Mouse (Mus musculus) lung, embryonic 16.5 days (tissue): ENCODE measurements around the gene Ppp1r15a. TPM values are rescaled to one million over a fixed set of nuclear protein-coding genes. Genes with fewer than 3 reads are reported as not detected.
"Not testable (repeated sequence)": the region's sequence is repeated elsewhere in the genome, so short reads cannot be mapped to it uniquely, and the experiment has no call there.

ENCODE experiments used
- ATAC-seq: fragments of 200-750 bp; cut with Nextera tagmentation; 2 replicates; pipeline ENCODE4 v1.8.0; 2017; ENCODE audit warnings: low read depth, mild to moderate bottlenecking, moderate library complexity
- H3K27ac ChIP-seq: fragments of 300-500 bp; sonication (generic); 2 replicates; pipeline ENCODE4 v1.5.1; 2014; ENCODE audit warnings: mild to moderate bottlenecking, control low read depth, low read length
- H3K27me3 ChIP-seq: fragments of 300-500 bp; sonication (generic); 2 replicates; pipeline ENCODE4 v1.6.1; 2014; ENCODE audit warnings: low read depth, low read length, mixed read lengths; ENCODE audit not compliant: control insufficient read depth, insufficient read depth
- H3K36me3 ChIP-seq: fragments of 300-500 bp; sonication (generic); 2 replicates; pipeline ENCODE4 v1.6.1; 2014; ENCODE audit warnings: low read length; ENCODE audit not compliant: control insufficient read depth, insufficient read depth
- H3K4me1 ChIP-seq: fragments of 300-500 bp; sonication (generic); replicated peaks from 2 replicates; pipeline ENCODE4 v1.6.1; 2014; ENCODE audit warnings: low read length, mixed read lengths; ENCODE audit not compliant: control insufficient read depth, insufficient read depth
- H3K4me2 ChIP-seq: fragments of 300-500 bp; sonication (generic); 2 replicates; pipeline ENCODE4 v1.6.1; 2014; ENCODE audit warnings: low read depth, low read length, control low read depth
- H3K4me3 ChIP-seq: fragments of 300-500 bp; sonication (generic); 2 replicates; pipeline ENCODE4 v1.5.1; 2014; ENCODE audit warnings: mild to moderate bottlenecking, low read length, control low read depth
- H3K9ac ChIP-seq: fragments of 300-500 bp; sonication (generic); 2 replicates; pipeline ENCODE4 v1.6.1; 2014; ENCODE audit warnings: low read length, control low read depth
- H3K9me3 ChIP-seq: fragments of 300-500 bp; sonication (generic); 2 replicates; pipeline ENCODE4 v1.6.1; 2016; ENCODE audit warnings: low read length; ENCODE audit not compliant: control insufficient read depth
- WGBS: fragments of 180-500 bp; shearing (Covaris S2); extraction: QIAGEN DNeasy Blood & Tissue Kit; methylation state at CpG from one replicate; pipeline ENCODE4 v1.1.7; 2014; 5-methylcytosine and 5-hydroxymethylcytosine counted together
- polyA plus RNA-seq: library from polyadenylated mRNA; unstranded; fragments of >200 nt; fragmentation: Nextera tagmentation; extraction: Ambion mirVana; gene quantifications from 2 replicates; pipeline ENCODE4 v1.2.1, GENCODE M21; 2015

Gene Ppp1r15a
- polyA plus RNA-seq, 1 experiment from 2014 or later = 22.4 TPM

DNA sequence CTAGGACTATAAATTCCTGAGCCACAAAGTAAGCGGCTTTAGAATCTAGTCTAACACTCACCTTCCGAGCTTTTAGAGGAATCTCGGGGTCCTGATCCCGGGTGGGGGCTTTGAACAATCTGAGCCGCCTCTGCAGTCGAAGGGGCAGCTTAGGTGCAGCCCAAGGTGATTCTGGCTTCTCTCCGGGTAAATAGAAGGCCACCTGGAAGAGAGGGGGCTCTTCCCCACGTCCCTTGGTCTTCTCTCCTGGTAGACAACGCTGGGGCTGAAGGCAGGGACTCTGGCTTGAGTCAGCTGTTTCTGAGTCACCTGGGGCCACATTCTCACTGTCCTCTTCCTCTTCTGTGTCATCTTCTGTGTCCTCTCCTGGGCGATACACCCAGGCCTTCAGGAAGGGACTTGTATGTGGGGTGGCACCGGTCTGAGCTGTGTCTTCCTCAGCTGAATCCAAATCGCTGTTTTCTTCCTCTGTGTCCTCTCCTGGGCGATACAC, 2.3 kb downstream of the Ppp1r15a start:
- no peak overlapping the region for H3K4me3 ChIP-seq
- no peak overlapping the region for H3K27ac ChIP-seq
- ATAC-seq = no peak
- H3K4me1 ChIP-seq = peaks cover 20% of the 10 kb centered on the region
- no peak overlapping the region for H3K9ac ChIP-seq
- H3K4me2 ChIP-seq = no peak overlapping the region
- peaks cover 5% of the 10 kb centered on the region; the same call in 1 of the 2 replicates for H3K36me3 ChIP-seq
- H3K9me3 ChIP-seq = no peaks in the 10 kb centered on the region
- H3K27me3 ChIP-seq = no peaks in the 10 kb centered on the region
- 75% methylated on average over 12 of the region's 13 CpGs for WGBS

DNA sequence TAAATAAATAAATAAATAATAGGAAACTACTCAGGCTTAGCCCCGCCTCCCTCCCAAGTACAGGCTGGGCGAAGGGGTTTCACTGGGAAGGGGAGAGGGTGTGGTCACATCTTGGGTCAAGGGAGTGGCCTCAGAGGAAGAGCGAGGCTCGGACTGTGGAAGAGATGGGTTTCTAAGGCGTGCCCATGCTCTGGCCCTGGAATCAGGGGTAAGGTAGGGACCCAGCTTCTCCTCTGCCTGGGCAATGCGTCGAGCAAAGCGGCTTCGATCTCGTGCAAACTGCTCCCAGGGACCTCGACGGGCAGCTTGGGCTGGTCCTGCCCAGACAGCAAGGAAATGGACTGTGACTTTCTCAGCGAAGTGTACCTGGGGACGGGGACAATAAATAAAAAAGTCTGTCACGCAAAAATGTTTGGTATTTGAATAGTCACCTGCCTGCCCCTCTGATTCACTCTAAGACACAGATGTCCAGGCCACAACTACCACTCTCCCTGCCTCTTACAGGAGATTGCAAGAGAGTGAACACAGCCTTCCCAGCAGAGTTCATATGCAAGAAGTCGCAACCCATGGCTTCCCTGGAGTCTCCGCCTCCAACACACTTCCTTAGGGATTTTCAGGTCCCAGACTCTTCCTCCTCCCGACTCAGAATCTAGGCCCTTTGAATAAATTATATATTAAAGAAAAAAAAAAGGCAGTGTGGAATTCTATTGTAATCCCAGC, 3.0 kb downstream of the Ppp1r15a start:
- Histone ChIP-seq H3K9ac (no peak overlapping the region), H3K36me3 (peaks cover 5% of the 10 kb centered on the region; the same call in 1 of the 2 replicates), H3K4me2 (0 out of 2 replicates have a peak overlapping the region, but pooled peaks have one; percentile 12), H3K27ac (peak overlapping the region; percentile 30; the same call in 1 of the 2 replicates), H3K4me1 (peaks cover 20% of the 10 kb centered on the region), H3K4me3 (no peak overlapping the region), H3K9me3 (no peaks in the 10 kb centered on the region), H3K27me3 (no peaks in the 10 kb centered on the region)
- 69% methylated on average over 18 of the region's 18 CpGs for WGBS
- no peak for ATAC-seq

DNA sequence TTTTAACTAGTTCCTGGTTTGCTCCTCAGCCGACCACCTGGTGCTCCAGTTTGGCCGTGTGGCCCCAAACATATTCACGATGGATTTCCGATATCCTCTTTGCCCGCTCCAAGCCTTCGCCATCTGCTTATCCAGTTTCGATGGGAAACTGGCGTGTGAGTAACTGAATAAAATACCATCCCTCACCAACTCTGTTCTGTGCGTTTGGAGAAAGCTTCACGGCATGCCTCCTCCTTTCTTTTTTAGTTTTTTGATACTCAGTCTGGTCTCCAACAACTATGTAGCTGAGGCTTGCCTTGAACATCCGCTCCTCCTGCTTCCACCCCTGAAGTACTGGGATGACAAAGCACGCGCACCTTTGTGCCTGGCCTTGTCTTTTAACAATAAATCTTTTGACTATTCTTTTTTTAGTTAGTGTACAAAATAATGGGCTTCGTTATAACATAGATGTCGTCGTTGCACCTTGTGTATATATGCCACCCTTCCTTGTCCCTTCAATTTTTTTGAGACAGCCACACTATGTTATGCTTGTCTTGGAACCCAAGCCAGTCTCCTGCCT, 3.8 kb downstream of the Ppp1r15a start:
- Histone ChIP-seq H3K36me3 (peaks cover 5% of the 10 kb centered on the region; the same call in 1 of the 2 replicates), H3K27me3 (no peaks in the 10 kb centered on the region), H3K27ac (no peak overlapping the region), H3K4me3 (peak overlapping the region; percentile 60), H3K9ac (peak overlapping the region; percentile 74), H3K4me1 (peaks cover 20% of the 10 kb centered on the region), H3K4me2 (peak overlapping the region; percentile 56), H3K9me3 (no peaks in the 10 kb centered on the region)
- 56% methylated on average over 16 of the region's 16 CpGs for WGBS
- no peak for ATAC-seq

DNA sequence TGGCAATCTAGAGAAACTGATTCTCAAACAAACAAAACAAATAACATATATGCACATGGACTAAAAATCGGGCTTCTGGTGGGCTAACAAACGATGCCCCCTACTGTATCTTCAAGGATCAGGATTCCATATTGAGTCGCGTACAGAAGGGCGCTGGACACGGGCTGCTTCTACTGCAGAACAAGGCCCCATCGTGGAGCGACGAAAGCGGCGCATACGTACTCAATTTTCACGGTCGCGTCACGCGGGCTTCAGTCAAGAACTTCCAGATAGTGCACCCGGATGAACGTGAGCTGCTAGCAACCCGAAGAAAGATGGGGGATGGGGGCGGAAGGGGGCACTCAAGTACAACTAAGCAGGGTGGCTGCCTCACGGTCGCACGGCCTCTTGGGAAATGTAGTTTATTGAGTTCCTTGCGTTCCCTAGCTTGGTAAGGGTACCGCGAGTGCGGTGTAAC, 4.3 kb downstream of the Ppp1r15a start:
- peak; percentile 69 for ATAC-seq
- Histone ChIP-seq H3K27me3 (no peaks in the 10 kb centered on the region), H3K36me3 (peaks cover 5% of the 10 kb centered on the region; the same call in 1 of the 2 replicates), H3K4me3 (peak overlapping the region; percentile 60), H3K9me3 (no peaks in the 10 kb centered on the region), H3K27ac (peak overlapping the region; percentile 90), H3K4me2 (peak overlapping the region; percentile 56), H3K4me1 (peaks cover 20% of the 10 kb centered on the region), H3K9ac (peak overlapping the region; percentile 74)
- 1% methylated on average over 28 of the region's 28 CpGs for WGBS

DNA sequence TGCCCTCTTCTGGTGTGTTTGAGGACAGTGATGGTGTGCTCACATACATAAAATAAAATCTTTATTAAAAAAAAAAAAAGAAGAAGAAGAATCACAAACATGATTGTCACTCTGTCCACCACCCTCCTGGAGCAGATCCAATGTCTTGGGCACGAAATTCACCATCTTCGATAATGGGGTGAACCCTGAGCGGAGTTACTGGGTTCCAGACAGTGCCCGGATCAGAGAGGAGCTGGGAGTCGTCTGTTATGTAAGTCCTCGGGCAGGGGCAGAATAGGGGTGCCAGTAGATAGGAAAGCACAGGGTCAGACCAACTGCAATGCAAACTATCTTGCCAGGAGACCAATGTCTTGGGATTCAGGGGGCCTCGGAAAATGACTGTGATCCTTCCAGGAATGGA, 5.5 kb downstream of the Ppp1r15a start:
- Histone ChIP-seq H3K4me1 (peaks cover 20% of the 10 kb centered on the region), H3K4me2 (no peak overlapping the region), H3K9ac (no peak overlapping the region), H3K4me3 (no peak overlapping the region), H3K9me3 (no peaks in the 10 kb centered on the region), H3K27me3 (no peaks in the 10 kb centered on the region), H3K27ac (no peak overlapping the region), H3K36me3 (peaks cover 5% of the 10 kb centered on the region; the same call in 1 of the 2 replicates)
- WGBS = 92% methylated on average over 7 of the region's 7 CpGs
- no peak for ATAC-seq

DNA sequence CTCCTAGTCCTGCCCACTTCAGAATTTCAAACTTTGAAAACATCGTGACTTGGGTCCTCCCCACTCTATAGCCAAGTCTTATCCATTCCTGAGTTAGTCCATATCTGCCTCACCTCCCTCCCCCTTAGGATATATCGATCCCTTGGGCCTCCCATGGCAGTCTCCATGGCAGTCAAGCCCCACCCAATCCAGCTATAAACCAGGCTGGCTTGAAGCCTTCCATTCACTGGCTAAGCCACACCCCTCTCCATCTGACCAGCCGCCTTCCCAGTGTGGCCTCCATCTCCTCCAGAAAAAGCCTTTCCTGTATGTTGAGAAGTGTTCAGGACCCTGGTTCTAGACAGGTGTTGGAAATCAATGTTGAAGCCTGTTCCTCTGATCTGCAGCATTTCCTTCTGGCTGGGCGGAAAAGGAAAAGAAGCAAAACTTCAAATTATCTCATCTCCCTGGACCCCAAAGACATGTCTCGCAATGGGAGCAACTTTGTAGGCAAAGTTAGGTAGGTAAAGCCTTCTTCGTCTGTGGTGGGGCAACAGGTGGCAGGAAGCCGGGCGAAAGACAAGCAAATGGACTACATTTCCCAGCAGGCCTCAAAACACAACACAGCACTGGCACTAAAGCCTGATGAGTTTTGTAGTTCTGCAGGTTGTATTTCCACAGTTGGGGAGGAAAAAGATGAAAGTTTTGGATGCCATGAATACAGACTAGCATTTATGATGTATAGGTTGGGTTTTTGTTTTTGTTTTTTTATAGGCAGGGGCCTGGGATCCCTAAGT, 6.5 kb downstream of the Ppp1r15a start:
- Histone ChIP-seq H3K4me1 (peaks cover 13% of the 10 kb centered on the region), H3K27ac (no peak overlapping the region), H3K4me2 (no peak overlapping the region), H3K27me3 (no peaks in the 10 kb centered on the region), H3K36me3 (peaks cover 5% of the 10 kb centered on the region; the same call in 1 of the 2 replicates), H3K9me3 (no peaks in the 10 kb centered on the region), H3K9ac (no peak overlapping the region), H3K4me3 (no peak overlapping the region)
- WGBS = 71% methylated on average over 8 of the region's 8 CpGs
- ATAC-seq = no peak

DNA sequence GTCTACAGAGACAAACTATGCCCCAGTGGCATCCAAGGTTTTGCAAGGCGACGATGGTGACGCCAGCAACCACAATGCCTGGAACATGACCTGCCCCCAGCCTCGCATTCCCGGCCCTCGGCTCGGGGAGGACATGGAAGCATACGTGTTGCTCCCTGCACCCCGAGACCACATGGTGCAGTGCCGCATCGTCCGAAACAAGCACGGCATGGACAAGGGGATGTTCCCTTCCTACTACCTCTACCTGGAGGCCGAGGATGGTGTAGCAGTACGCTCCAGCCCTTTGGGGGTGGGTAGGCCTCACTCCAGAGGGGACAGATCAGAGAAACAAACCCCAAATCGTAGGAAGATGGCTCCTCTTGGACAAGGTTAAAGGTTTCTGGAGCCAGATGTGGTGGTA, 7.5 kb downstream of the Ppp1r15a start:
- Histone ChIP-seq H3K4me2 (no peak overlapping the region), H3K27me3 (no peaks in the 10 kb centered on the region), H3K9me3 (no peaks in the 10 kb centered on the region), H3K9ac (no peak overlapping the region), H3K4me3 (no peak overlapping the region), H3K27ac (no peak overlapping the region), H3K4me1 (peaks cover 10% of the 10 kb centered on the region; the same call in 1 of the 2 replicates), H3K36me3 (peaks cover 5% of the 10 kb centered on the region; the same call in 1 of the 2 replicates)
- WGBS = 85% methylated on average over 16 of the region's 16 CpGs
- no peak for ATAC-seq

DNA sequence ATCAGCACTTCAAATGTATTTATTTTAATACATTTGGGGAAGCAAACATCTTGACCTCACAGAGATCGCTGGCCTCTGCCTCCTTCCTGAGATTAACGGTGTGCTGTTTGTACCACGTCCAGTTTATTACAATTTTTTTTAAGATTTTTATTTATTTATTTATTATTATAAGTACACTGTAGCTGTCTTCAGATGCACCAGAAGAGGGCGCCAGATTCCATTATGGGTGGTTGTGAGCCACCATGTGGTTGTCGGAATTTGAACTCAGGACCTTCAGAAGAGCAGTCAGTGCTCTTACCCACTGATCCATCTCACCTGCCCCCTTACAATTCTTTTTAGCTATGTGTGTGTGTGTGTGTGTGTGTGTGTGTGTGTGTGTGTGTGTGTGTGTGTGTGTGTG, 9.2 kb downstream of the Ppp1r15a start:
- H3K9ac ChIP-seq, ATAC-seq, H3K27ac ChIP-seq, H3K4me1 ChIP-seq, H3K4me3 ChIP-seq, H3K9me3 ChIP-seq, H3K27me3 ChIP-seq, H3K36me3 ChIP-seq, H3K4me2 ChIP-seq: not testable (repeated sequence)
- 66% methylated on average over 5 of the region's 5 CpGs for WGBS

DNA sequence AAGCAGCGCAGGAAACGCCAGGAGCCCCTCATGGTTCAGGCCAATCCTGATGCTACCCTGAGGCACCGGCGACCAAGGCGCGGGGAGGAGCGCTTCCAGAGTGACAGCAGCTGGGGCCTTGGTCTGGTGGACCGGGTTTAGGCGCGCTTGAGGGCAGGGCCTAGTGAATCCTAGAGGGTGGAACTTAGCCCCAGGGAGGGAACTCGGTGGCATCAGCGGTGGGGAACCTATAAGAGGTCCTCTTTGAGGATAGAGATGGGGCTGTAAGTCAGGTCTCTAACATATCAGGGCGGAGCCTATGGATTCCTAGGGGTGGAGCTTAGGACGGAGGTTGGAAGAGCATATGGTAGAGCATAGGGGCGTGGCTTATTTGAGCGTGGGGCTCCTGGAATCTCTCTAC, 10.6 kb downstream of the Ppp1r15a start:
- WGBS = 26% methylated on average over 16 of the region's 16 CpGs

More for the DNA sequence above, 10.6 kb downstream of the Ppp1r15a start:
- no peaks in the 10 kb centered on the region for H3K27me3 ChIP-seq
- H3K36me3 ChIP-seq = no peaks in the 10 kb centered on the region
- no peak overlapping the region for H3K27ac ChIP-seq
- no peaks in the 10 kb centered on the region for H3K9me3 ChIP-seq
- no peak overlapping the region; the same call in 1 of the 2 replicates for H3K4me2 ChIP-seq
- no peak overlapping the region for H3K4me3 ChIP-seq
- no peaks in the 10 kb centered on the region; the same call in 1 of the 2 replicates for H3K4me1 ChIP-seq
- 0 out of 2 replicates have a peak overlapping the region, but pooled peaks have one; percentile 6 for H3K9ac ChIP-seq
- peak; percentile 27 for ATAC-seq
